Mouse (Mus musculus): ENCODE measurements at regions not wholly inside any gene's neighbourhood (a gene's known extent, or its start where the extent isn't known, plus 50 kb on each side); places are given as distances from the start of the nearest gene placed in this dataset.

DNA sequence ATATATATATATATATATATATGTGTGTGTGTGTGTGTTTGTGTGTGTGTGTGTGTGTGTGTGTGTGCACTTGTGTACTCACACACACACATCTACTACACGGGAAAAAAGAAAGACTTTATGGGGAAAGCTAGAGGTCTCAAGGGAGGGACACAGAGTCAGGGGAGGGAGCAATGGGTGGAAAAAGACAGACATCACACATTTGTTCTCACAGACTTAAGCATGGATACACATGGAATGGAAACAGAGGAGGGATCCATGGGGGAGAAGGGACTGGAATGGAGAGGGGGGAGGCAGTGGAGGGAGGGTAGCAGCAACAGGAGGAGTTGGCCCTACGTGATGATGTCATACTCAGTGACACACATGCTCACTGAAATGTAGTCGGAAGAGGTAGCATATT lies 248.3 kb downstream of the Cryba4 start:
- H3K4me3 ChIP-seq (ENCODE audit: low read depth, low read length): no peak overlapping the region
- H3K9ac ChIP-seq (ENCODE audit: low read length): no peak overlapping the region
- WGBS: 79% methylated on average over 3 of the region's 3 CpGs
- ATAC-seq (replicated peaks; ENCODE audit: low FRiP score): no peak
- peaks cover 7% of the 10 kb centered on the region; the same call in 1 of the 2 replicates for H3K27me3 ChIP-seq (ENCODE audit: control insufficient read depth, insufficient read depth, low read length)
- peaks cover 22% of the 10 kb centered on the region for H3K4me1 ChIP-seq (replicated peaks; ENCODE audit: control insufficient read depth, insufficient read depth, low read length)
- H3K36me3 ChIP-seq (ENCODE audit: control insufficient read depth, insufficient read depth, low read length): no peaks in the 10 kb centered on the region
- no peak overlapping the region for H3K27ac ChIP-seq (ENCODE audit: low read depth, low read length)
- no peak for DNase-seq (ENCODE audit: low spot score)
- H3K9me3 ChIP-seq (ENCODE audit: control insufficient read depth, low read length): peaks cover 3% of the 10 kb centered on the region; the same call in 1 of the 2 replicates
- H3K4me2 ChIP-seq (ENCODE audit: low read depth, low read length, severe bottlenecking): no peak overlapping the region

DNA sequence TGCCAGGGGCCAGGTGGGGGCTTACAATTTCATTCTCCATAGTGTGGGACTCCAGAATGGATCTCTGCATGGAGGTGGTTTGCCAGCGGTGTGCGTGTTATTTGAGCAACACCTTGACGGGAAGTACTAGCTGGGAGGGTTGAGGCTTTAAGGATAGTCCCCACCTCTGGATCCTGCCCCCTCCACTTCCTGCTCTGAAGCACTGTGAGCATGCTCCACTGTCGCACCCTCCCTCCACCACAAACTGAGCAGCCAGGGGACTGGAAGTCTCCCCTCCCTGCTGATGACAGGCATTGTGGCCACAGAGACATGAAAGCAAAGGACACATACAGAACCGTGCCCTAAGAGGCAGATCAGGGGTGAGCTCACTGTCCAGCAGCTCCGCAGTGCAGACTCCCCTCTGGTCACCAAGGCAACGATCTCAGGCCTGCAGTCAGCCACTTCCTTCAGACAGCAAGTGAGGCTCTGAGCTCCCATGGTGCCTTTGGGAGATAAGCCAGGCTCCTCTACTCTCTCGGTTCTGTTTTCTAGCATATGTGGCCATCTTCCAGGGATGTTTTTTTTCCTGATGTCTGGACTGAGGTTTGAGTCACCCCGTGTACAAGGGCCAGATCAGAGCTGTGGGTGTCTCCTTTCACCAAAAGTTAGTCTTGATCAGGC lies 239.7 kb downstream of the Cryba4 start:
- Histone ChIP-seq H3K4me3 (ENCODE audit: low read depth, low read length) (no peak overlapping the region), H3K9ac (ENCODE audit: low read length) (peak overlapping the region; percentile 4; the same call in 1 of the 2 replicates), H3K36me3 (ENCODE audit: control insufficient read depth, insufficient read depth, low read length) (no peaks in the 10 kb centered on the region), H3K27me3 (ENCODE audit: control insufficient read depth, insufficient read depth, low read length) (no peaks in the 10 kb centered on the region), H3K9me3 (ENCODE audit: control insufficient read depth, low read length) (peaks cover 2% of the 10 kb centered on the region; the same call in 1 of the 2 replicates), H3K4me2 (ENCODE audit: low read depth, low read length, severe bottlenecking) (no peak overlapping the region), H3K27ac (ENCODE audit: low read depth, low read length) (no peak overlapping the region), H3K4me1 (replicated peaks; ENCODE audit: control insufficient read depth, insufficient read depth, low read length) (peaks cover 4% of the 10 kb centered on the region; the same call in 1 of the 2 replicates)
- 23% methylated on average over 9 of the region's 9 CpGs for WGBS
- DNase-seq (ENCODE audit: low spot score) (no peak), ATAC-seq (replicated peaks; ENCODE audit: low FRiP score) (no peak)

DNA sequence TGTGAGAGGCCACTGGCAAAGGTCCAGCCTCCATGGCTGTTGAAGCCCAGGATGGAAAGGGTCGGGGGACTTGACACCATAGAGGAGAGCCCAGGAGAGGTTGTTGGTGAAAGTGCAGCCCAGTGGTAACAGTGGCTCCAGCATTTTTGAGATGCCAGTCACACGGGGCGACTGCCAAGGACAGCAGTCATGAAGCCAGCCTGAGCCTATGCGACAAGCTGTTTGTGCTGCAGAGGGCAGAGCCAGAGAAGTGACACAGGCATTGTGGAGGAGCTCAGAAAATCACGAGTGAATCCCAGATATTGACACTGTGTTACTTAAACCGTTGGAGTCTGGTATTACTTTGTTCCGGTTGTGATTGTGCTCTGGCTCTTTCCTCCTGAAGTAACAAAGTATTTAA lies 233.4 kb downstream of the Cryba4 start:
- H3K36me3 ChIP-seq (ENCODE audit: control insufficient read depth, insufficient read depth, low read length): no peaks in the 10 kb centered on the region
- peaks cover 2% of the 10 kb centered on the region; the same call in 1 of the 2 replicates for H3K9me3 ChIP-seq (ENCODE audit: control insufficient read depth, low read length)
- no peak overlapping the region for H3K9ac ChIP-seq (ENCODE audit: low read length)
- DNase-seq (ENCODE audit: low spot score) (no peak), ATAC-seq (replicated peaks; ENCODE audit: low FRiP score) (no peak)
- H3K27ac ChIP-seq (ENCODE audit: low read depth, low read length): no peak overlapping the region
- no peaks in the 10 kb centered on the region for H3K4me1 ChIP-seq (replicated peaks; ENCODE audit: control insufficient read depth, insufficient read depth, low read length)
- H3K27me3 ChIP-seq (ENCODE audit: control insufficient read depth, insufficient read depth, low read length): no peaks in the 10 kb centered on the region
- H3K4me2 ChIP-seq (ENCODE audit: low read depth, low read length, severe bottlenecking): no peak overlapping the region
- H3K4me3 ChIP-seq (ENCODE audit: low read depth, low read length): no peak overlapping the region
- 80% methylated on average over 7 of the region's 7 CpGs for WGBS

DNA sequence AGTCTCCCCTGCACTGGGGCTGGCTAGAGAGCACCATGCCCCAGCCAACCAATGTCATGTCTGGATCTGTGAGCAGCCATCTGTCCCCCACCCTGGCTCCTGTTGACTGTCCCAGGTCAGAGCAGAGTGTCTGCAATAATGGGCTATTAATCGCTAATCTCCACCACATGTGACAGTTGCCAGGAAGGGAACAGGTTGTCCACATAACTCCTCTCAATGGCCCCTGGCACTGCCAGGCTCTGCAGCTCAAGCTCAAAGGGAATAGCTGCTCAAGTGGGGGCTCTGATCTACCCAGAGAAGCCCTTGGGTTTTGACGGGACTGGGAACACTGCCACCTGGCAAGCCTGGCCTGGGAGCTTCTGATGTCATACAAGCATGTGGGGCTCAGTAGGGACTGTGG lies 231.4 kb downstream of the Cryba4 start:
- no peak for DNase-seq (ENCODE audit: low spot score)
- 81% methylated on average over 2 of the region's 2 CpGs for WGBS
- Histone ChIP-seq H3K9ac (ENCODE audit: low read length) (no peak overlapping the region), H3K36me3 (ENCODE audit: control insufficient read depth, insufficient read depth, low read length) (no peaks in the 10 kb centered on the region), H3K4me2 (ENCODE audit: low read depth, low read length, severe bottlenecking) (no peak overlapping the region), H3K4me3 (ENCODE audit: low read depth, low read length) (no peak overlapping the region), H3K4me1 (replicated peaks; ENCODE audit: control insufficient read depth, insufficient read depth, low read length) (no peaks in the 10 kb centered on the region), H3K9me3 (ENCODE audit: control insufficient read depth, low read length) (no peaks in the 10 kb centered on the region), H3K27me3 (ENCODE audit: control insufficient read depth, insufficient read depth, low read length) (no peaks in the 10 kb centered on the region), H3K27ac (ENCODE audit: low read depth, low read length) (no peak overlapping the region)
- no peak for ATAC-seq (replicated peaks; ENCODE audit: low FRiP score)

DNA sequence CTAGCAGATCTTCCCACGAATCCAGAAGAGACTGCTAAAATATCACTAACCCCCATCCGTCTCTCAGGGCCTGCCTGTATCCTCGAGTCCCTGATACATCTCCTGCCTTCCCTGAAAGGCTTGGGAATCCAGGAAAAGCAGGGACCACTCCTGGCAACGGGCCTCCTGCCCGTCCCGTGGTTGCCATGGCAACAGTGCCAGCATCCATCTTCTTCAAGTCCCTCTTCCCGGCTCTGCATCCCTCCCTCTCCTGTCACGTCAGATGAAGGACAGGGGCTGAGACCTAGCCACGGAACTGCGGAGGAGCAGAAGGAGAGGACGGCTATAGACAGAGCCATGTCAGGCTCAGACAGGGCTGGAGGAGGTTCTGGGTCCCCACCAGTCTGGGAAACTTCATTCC lies 222.4 kb downstream of the Cryba4 start:
- H3K9ac ChIP-seq (ENCODE audit: low read length): peak overlapping the region; percentile 23; the same call in 1 of the 2 replicates
- H3K4me3 ChIP-seq (ENCODE audit: low read depth, low read length): no peak overlapping the region
- no peak overlapping the region for H3K4me2 ChIP-seq (ENCODE audit: low read depth, low read length, severe bottlenecking)
- H3K4me1 ChIP-seq (replicated peaks; ENCODE audit: control insufficient read depth, insufficient read depth, low read length): peaks cover 7% of the 10 kb centered on the region
- WGBS: 36% methylated on average over 11 of the region's 11 CpGs
- H3K27ac ChIP-seq (ENCODE audit: low read depth, low read length): no peak overlapping the region
- no peaks in the 10 kb centered on the region for H3K27me3 ChIP-seq (ENCODE audit: control insufficient read depth, insufficient read depth, low read length)
- no peak for ATAC-seq (replicated peaks; ENCODE audit: low FRiP score)
- H3K9me3 ChIP-seq (ENCODE audit: control insufficient read depth, low read length): no peaks in the 10 kb centered on the region
- DNase-seq (ENCODE audit: low spot score): peak; percentile 71
- H3K36me3 ChIP-seq (ENCODE audit: control insufficient read depth, insufficient read depth, low read length): no peaks in the 10 kb centered on the region

DNA sequence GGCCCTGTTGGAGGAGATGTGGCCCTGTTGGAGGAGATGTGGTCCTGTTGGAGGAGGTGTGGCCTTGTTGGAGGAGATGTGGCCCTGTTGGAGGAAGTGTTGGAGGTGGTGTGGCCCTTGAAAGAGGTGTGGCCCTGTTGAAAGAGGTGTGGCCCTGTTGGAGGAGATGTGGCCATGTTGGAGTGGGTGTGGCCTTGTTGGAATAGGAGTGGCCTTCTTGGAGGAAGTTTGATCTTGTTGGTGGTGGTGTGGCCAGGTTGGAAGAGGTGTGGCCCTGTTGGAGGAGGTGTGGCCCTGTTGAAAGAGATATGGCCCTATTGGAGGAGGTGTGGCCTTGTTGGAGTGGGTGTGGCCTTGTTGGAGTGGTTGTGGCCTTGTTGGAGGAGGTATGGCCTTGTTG lies 220.3 kb downstream of the Cryba4 start:
- Histone ChIP-seq H3K4me2 (ENCODE audit: low read depth, low read length, severe bottlenecking) (no peak overlapping the region), H3K27ac (ENCODE audit: low read depth, low read length) (no peak overlapping the region), H3K4me1 (replicated peaks; ENCODE audit: control insufficient read depth, insufficient read depth, low read length) (peaks cover 7% of the 10 kb centered on the region), H3K4me3 (ENCODE audit: low read depth, low read length) (no peak overlapping the region), H3K36me3 (ENCODE audit: control insufficient read depth, insufficient read depth, low read length) (no peaks in the 10 kb centered on the region), H3K9ac (ENCODE audit: low read length) (no peak overlapping the region), H3K27me3 (ENCODE audit: control insufficient read depth, insufficient read depth, low read length) (no peaks in the 10 kb centered on the region), H3K9me3 (ENCODE audit: control insufficient read depth, low read length) (no peaks in the 10 kb centered on the region)
- no peak for ATAC-seq (replicated peaks; ENCODE audit: low FRiP score)
- DNase-seq (ENCODE audit: low spot score): no peak

DNA sequence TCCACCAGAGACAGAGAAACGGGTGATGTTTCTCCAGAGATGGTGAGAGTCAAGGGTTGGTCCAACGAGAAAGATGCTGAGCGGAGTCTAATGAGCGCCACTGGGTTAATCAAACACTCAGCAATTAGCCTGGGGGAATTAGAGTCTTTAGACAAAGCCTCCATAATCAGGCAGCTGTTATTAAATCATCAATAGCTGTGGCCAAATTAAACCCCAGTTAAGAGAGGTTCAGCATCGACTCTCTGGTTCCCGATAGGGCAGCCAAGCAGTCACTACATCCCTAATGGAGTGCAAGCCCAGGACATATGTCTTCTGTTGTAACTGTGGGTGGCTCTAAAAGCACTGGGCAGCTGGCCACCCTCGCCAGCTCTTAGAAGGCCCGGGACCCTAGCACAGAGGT lies 216.9 kb downstream of the Cryba4 start:
- ATAC-seq (replicated peaks; ENCODE audit: low FRiP score) (no peak), DNase-seq (ENCODE audit: low spot score) (no peak)
- Histone ChIP-seq H3K4me3 (ENCODE audit: low read depth, low read length) (no peak overlapping the region), H3K36me3 (ENCODE audit: control insufficient read depth, insufficient read depth, low read length) (no peaks in the 10 kb centered on the region), H3K4me1 (replicated peaks; ENCODE audit: control insufficient read depth, insufficient read depth, low read length) (peaks cover 4% of the 10 kb centered on the region), H3K9me3 (ENCODE audit: control insufficient read depth, low read length) (no peaks in the 10 kb centered on the region), H3K9ac (ENCODE audit: low read length) (no peak overlapping the region), H3K4me2 (ENCODE audit: low read depth, low read length, severe bottlenecking) (no peak overlapping the region), H3K27ac (ENCODE audit: low read depth, low read length) (no peak overlapping the region), H3K27me3 (ENCODE audit: control insufficient read depth, insufficient read depth, low read length) (no peaks in the 10 kb centered on the region)
- WGBS: 62% methylated on average over 8 of the region's 8 CpGs

DNA sequence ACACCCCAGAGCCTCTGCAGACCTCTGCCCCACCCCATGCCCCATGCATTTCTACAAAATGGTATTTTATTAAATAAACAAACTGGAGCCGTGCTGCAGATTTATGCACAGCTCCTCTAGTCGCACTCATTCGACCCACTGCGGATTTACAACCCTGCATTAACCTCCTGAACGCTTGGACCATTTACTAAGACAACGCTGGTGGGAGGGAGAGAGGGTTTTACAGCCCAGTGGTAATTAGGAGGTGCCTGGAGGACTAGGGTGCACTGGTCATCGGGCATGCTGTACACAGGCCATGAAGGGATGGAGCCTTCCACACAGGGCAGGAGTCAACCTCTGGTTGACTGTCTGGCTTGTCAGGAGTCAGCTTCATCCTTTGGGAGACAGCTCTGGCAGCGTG lies 215.2 kb downstream of the Cryba4 start:
- ATAC-seq (replicated peaks; ENCODE audit: low FRiP score) (no peak), DNase-seq (ENCODE audit: low spot score) (no peak)
- H3K27me3 ChIP-seq (ENCODE audit: control insufficient read depth, insufficient read depth, low read length): no peaks in the 10 kb centered on the region
- no peak overlapping the region for H3K4me2 ChIP-seq (ENCODE audit: low read depth, low read length, severe bottlenecking)
- peaks cover 20% of the 10 kb centered on the region for H3K4me1 ChIP-seq (replicated peaks; ENCODE audit: control insufficient read depth, insufficient read depth, low read length)
- 84% methylated on average over 8 of the region's 8 CpGs for WGBS
- H3K4me3 ChIP-seq (ENCODE audit: low read depth, low read length): no peak overlapping the region
- H3K9ac ChIP-seq (ENCODE audit: low read length): no peak overlapping the region
- H3K27ac ChIP-seq (ENCODE audit: low read depth, low read length): no peak overlapping the region
- no peaks in the 10 kb centered on the region for H3K36me3 ChIP-seq (ENCODE audit: control insufficient read depth, insufficient read depth, low read length)
- no peaks in the 10 kb centered on the region for H3K9me3 ChIP-seq (ENCODE audit: control insufficient read depth, low read length)

DNA sequence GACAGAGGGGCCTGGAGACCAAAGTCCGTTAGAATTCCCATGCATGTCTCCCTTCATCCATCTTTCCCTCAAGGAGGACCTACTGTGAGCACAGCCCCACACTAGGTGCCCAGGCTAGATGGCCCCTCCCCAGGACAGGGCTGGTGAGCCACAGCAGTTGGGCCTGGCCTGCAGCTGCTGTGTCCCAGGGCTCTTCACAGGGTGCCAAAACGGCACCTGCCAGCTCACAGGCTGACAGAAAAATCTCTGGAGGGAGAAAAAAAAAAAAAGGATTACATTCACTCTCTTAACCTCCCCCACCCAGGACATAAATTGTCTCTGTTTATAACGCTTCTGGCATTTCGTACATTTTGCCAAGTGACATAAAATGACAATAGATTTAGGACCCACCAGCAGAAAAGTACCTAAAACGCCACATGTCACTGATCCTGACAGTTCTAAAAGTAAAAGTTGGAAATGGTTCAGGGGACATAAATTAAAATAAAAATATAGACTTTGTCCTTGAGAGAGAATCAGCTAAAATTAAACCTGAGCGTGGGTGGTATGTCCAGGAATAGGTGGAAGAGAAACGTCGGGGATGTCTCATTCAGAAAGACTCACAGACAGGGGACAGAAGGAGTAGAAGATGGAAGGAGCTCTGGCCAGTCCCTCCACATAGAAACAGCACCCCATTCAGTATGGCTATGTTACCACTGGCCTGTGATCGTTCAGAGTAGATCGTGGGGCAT lies 212.5 kb downstream of the Cryba4 start:
- no peaks in the 10 kb centered on the region for H3K27me3 ChIP-seq (ENCODE audit: control insufficient read depth, insufficient read depth, low read length)
- H3K9me3 ChIP-seq (ENCODE audit: control insufficient read depth, low read length): no peaks in the 10 kb centered on the region
- H3K4me1 ChIP-seq (replicated peaks; ENCODE audit: control insufficient read depth, insufficient read depth, low read length): peaks cover 23% of the 10 kb centered on the region
- no peak overlapping the region for H3K27ac ChIP-seq (ENCODE audit: low read depth, low read length)
- 79% methylated on average over 10 of the region's 10 CpGs for WGBS
- H3K36me3 ChIP-seq (ENCODE audit: control insufficient read depth, insufficient read depth, low read length): no peaks in the 10 kb centered on the region
- no peak overlapping the region for H3K4me2 ChIP-seq (ENCODE audit: low read depth, low read length, severe bottlenecking)
- DNase-seq (ENCODE audit: low spot score) (no peak), ATAC-seq (replicated peaks; ENCODE audit: low FRiP score) (no peak)
- no peak overlapping the region for H3K9ac ChIP-seq (ENCODE audit: low read length)
- no peak overlapping the region for H3K4me3 ChIP-seq (ENCODE audit: low read depth, low read length)
